Mouse (Mus musculus): ENCODE measurements around the gene Nanos2.

The Nanos2 gene

GRCm38 (mm10) chr7:18991660-18992293, 4.6 kb downstream of the Nanos2 start:
- peak; percentile 37 for DNase-seq

- DNase-seq: no peak
Measured at GRCm38 (mm10) chr7:18992294-18992675, 5.1 kb downstream of the Nanos2 start.

GRCm38 (mm10) chr7:18993036-18993435, 5.8 kb downstream of the Nanos2 start:
- DNase-seq: no peak

GRCm38 (mm10) chr7:18998835-18999234, 11.6 kb downstream of the Nanos2 start:
- DNase-seq: no peak

- peak; percentile 48 for DNase-seq
Measured at GRCm38 (mm10) chr7:19000421-19000820, 13.2 kb downstream of the Nanos2 start.

- DNase-seq: peak; percentile 94
Measured at GRCm38 (mm10) chr7:19001066-19001806, 14.0 kb downstream of the Nanos2 start.

- DNase-seq: no peak
Measured at GRCm38 (mm10) chr7:19001807-19002085, 14.5 kb downstream of the Nanos2 start.

- no peak for DNase-seq
Measured at GRCm38 (mm10) chr7:19002115-19002514, 14.9 kb downstream of the Nanos2 start.

GRCm38 (mm10) chr7:19002848-19003498, 15.8 kb downstream of the Nanos2 start:
- peak; percentile 75 for DNase-seq

GRCm38 (mm10) chr7:19003902-19004630, 16.9 kb downstream of the Nanos2 start, which contains the start of gene Irf2bp1:
TSS of gene Irf2bp1 (plus strand) at chr7:19004044.
- peak; percentile 93 for DNase-seq

GRCm38 (mm10) chr7:19004631-19005079, 17.5 kb downstream of the Nanos2 start:
- no peak for DNase-seq

GRCm38 (mm10) chr7:19005417-19006121, 18.4 kb downstream of the Nanos2 start:
- DNase-seq: no peak

GRCm38 (mm10) chr7:19006476-19006875, 19.3 kb downstream of the Nanos2 start:
- peak; percentile 79 for DNase-seq

- DNase-seq: no peak
Measured at GRCm38 (mm10) chr7:19007026-19007977, 20.1 kb downstream of the Nanos2 start.

- no peak for DNase-seq
Measured at GRCm38 (mm10) chr7:19010581-19010980, 23.4 kb downstream of the Nanos2 start.

GRCm38 (mm10) chr7:19012025-19012621, 24.9 kb downstream of the Nanos2 start:
- DNase-seq: peak; percentile 25

- no peak for DNase-seq
Measured at GRCm38 (mm10) chr7:19012882-19013281, 25.7 kb downstream of the Nanos2 start.

GRCm38 (mm10) chr7:19014452-19014851, 27.3 kb downstream of the Nanos2 start:
- DNase-seq: no peak

GRCm38 (mm10) chr7:19016042-19016441, 28.8 kb downstream of the Nanos2 start:
- no peak for DNase-seq

GRCm38 (mm10) chr7:19017909-19018308, 30.7 kb downstream of the Nanos2 start:
- no peak for DNase-seq

GRCm38 (mm10) chr7:19021048-19021447, 33.8 kb downstream of the Nanos2 start:
- no peak for DNase-seq
